Mouse (Mus musculus) MEL (cell line): ENCODE measurements around the gene E2f1. TPM values are rescaled to one million over a fixed set of nuclear protein-coding genes. Genes with fewer than 3 reads are reported as not detected.

Source experiments
- DNase-seq: peaks from one replicate; pipeline ENCODE4 v3.0.0; 2011; ENCODE audit warnings: low read depth, low spot score
- H3K27ac ChIP-seq: 2 replicates; pipeline ENCODE4 v1.5.1; 2012; ENCODE audit warnings: low read depth, mild to moderate bottlenecking, control low read depth, low read length, moderate library complexity; ENCODE audit not compliant: control insufficient read depth
- H3K27me3 ChIP-seq, 2 experiments: fragments of 150-350 bp in 1 of 2; sonication (generic) in 1 of 2; 2 replicates each; pipeline ENCODE4 v1.6.1; 2012; ENCODE audit warnings: low read length in 2 of 2, mild to moderate bottlenecking in 2 of 2, improper control_type of control experiment in 1 of 2, moderate library complexity in 1 of 2; ENCODE audit not compliant: insufficient read depth in 2 of 2, control insufficient read depth in 1 of 2
- H3K36me3 ChIP-seq, 2 experiments: 2 replicates each; pipeline ENCODE4 v1.6.1; 2012 to 2014; ENCODE audit warnings: low read length in 2 of 2, improper control_type of control experiment in 1 of 2, inconsistent platforms in 1 of 2, mild to moderate bottlenecking in 1 of 2; ENCODE audit not compliant: insufficient read depth in 2 of 2, control insufficient read depth in 1 of 2
- H3K4me1 ChIP-seq, 2 experiments: fragments of 150-350 bp in 1 of 2; sonication (generic) in 1 of 2; 2 replicates each; pipeline ENCODE4 v1.6.1; 2012; ENCODE audit warnings: low read length in 2 of 2, improper control_type of control experiment in 1 of 2, mild to moderate bottlenecking in 1 of 2; ENCODE audit not compliant: insufficient read depth in 2 of 2, control insufficient read depth in 1 of 2
- H3K4me3 ChIP-seq, 2 experiments: fragments of 150-350 bp in 1 of 2; sonication (generic) in 1 of 2; 2 replicates each; pipeline ENCODE4 v1.5.1; 2012; ENCODE audit warnings: low read depth in 2 of 2, low read length in 2 of 2, mild to moderate bottlenecking in 2 of 2, moderate library complexity in 2 of 2, control low read depth in 1 of 2, improper control_type of control experiment in 1 of 2; ENCODE audit not compliant: control insufficient read depth in 1 of 2, insufficient read depth in 1 of 2
- H3K79me2 ChIP-seq: 2 replicates; pipeline ENCODE4 v1.6.1; 2012; ENCODE audit warnings: mild to moderate bottlenecking, low read length, moderate library complexity; ENCODE audit not compliant: control insufficient read depth, poor library complexity, insufficient read depth
- H3K9ac ChIP-seq: 2 replicates; pipeline ENCODE4 v1.6.1; 2012; ENCODE audit warnings: low read depth, mild to moderate bottlenecking, control low read depth, low read length, moderate library complexity; ENCODE audit not compliant: control insufficient read depth, poor library complexity, severe bottlenecking
- H3K9me3 ChIP-seq: fragments of 150-350 bp; sonication (generic); replicated peaks from 2 replicates; pipeline ENCODE4 v1.6.1; 2012; ENCODE audit warnings: mild to moderate bottlenecking, low read length, improper control_type of control experiment, moderate library complexity; ENCODE audit not compliant: insufficient read depth
- CHD2 ChIP-seq: IDR thresholded peaks from 2 replicates; pipeline ENCODE4 v1.6.1; 2011; ENCODE audit warnings: low read length, improper control_type of control experiment
- CTCF ChIP-seq, 3 experiments: IDR thresholded peaks in 2 of 3; conservative IDR thresholded peaks in 1 of 3; 2 replicates each; pipeline ENCODE4 v1.5.1; 2011 to 2012; ENCODE audit warnings: low read length in 3 of 3, low read depth in 2 of 3, mild to moderate bottlenecking in 2 of 3, improper control_type of control experiment in 1 of 3, inconsistent platforms in 1 of 3, mixed read lengths in 1 of 3, moderate library complexity in 1 of 3; ENCODE audit not compliant: control insufficient read depth in 1 of 3, insufficient read depth in 1 of 3, poor library complexity in 1 of 3, severe bottlenecking in 1 of 3
- ELF1 ChIP-seq: IDR thresholded peaks from 2 replicates; pipeline ENCODE4 v1.6.1; 2014; ENCODE audit warnings: low read depth, mild to moderate bottlenecking, inconsistent platforms, low read length, improper control_type of control experiment, moderate library complexity
- EP300 ChIP-seq, 2 experiments: IDR thresholded peaks; 2 replicates each; pipeline ENCODE4 v1.6.1; 2011; ENCODE audit warnings: improper control_type of control experiment in 2 of 2, low read length in 2 of 2, low read depth in 1 of 2, mild to moderate bottlenecking in 1 of 2
- GATA1 ChIP-seq: IDR thresholded peaks from 2 replicates; pipeline ENCODE4 v1.6.1; 2011; ENCODE audit warnings: low read depth, low read length, improper control_type of control experiment
- HCFC1 ChIP-seq: IDR thresholded peaks from 2 replicates; pipeline ENCODE4 v1.6.1; 2012; ENCODE audit warnings: low read depth, mild to moderate bottlenecking, inconsistent platforms, low read length, improper control_type of control experiment, moderate library complexity
- JUND ChIP-seq: IDR thresholded peaks from 2 replicates; pipeline ENCODE4 v1.6.1; 2011; ENCODE audit warnings: low read depth, mild to moderate bottlenecking, improper control_type of control experiment, low read length
- KAT2A ChIP-seq: conservative IDR thresholded peaks from 2 replicates; pipeline ENCODE4 v1.6.1; 2012; ENCODE audit warnings: low read depth, low read length, improper control_type of control experiment, inconsistent platforms
- MAX ChIP-seq: IDR thresholded peaks from 2 replicates; pipeline ENCODE4 v1.6.1; 2011; ENCODE audit warnings: low read length, improper control_type of control experiment
- MEF2A ChIP-seq: IDR thresholded peaks from 2 replicates; pipeline ENCODE4 v1.6.1; 2014; ENCODE audit warnings: low read depth, mild to moderate bottlenecking, inconsistent platforms, low read length, improper control_type of control experiment; ENCODE audit not compliant: poor library complexity, insufficient replicate concordance, severe bottlenecking; ENCODE audit errors: extremely low read depth
- NELFE ChIP-seq: IDR thresholded peaks from 2 replicates; pipeline ENCODE4 v1.6.1; 2011; ENCODE audit warnings: low read depth, low read length, improper control_type of control experiment
- POLR2AphosphoS2 ChIP-seq: IDR thresholded peaks from 2 replicates; pipeline ENCODE4 v1.6.1; 2011; ENCODE audit warnings: low read length, improper control_type of control experiment
- RAD21 ChIP-seq: IDR thresholded peaks from 2 replicates; pipeline ENCODE4 v1.6.1; 2011; ENCODE audit warnings: mild to moderate bottlenecking, low read depth, low read length, improper control_type of control experiment
- SIN3A ChIP-seq: IDR thresholded peaks from 2 replicates; pipeline ENCODE4 v1.6.1; 2012; ENCODE audit warnings: low read length, improper control_type of control experiment, inconsistent platforms
- TAL1 ChIP-seq: IDR thresholded peaks from 2 replicates; pipeline ENCODE4 v1.6.1; 2012; ENCODE audit warnings: mild to moderate bottlenecking, inconsistent platforms, low read length, moderate library complexity, mixed read lengths
- ZNF384 ChIP-seq: IDR thresholded peaks from 2 replicates; pipeline ENCODE4 v1.6.1; 2012; ENCODE audit warnings: low read depth, mild to moderate bottlenecking, inconsistent platforms, low read length, improper control_type of control experiment
- polyA plus RNA-seq, 2 experiments: library from polyadenylated mRNA; stranded (reverse) in 1 of 2; unstranded in 1 of 2; fragments of >175 nt in 1 of 2; fragments of >200 nt in 1 of 2; gene quantifications; 2 replicates each; pipeline versions ENCODE4 v1.2.1 to v1.2.4; 2012; ENCODE audit warnings: low replicate concordance in 2 of 2, low read depth in 1 of 2; ENCODE audit not compliant: insufficient read length in 2 of 2, insufficient read depth in 1 of 2, missing spikeins in 1 of 2
- total RNA-seq: library from RNA; depleted of rRNA; stranded (reverse); fragments of 300-350 nt; gene quantifications from 2 replicates; pipeline ENCODE4 v1.2.3, GENCODE M21; 2012

The E2f1 gene
- total and polyA plus RNA-seq, 3 experiments: 17.4 to 41.6 TPM; not detected in 1

DNA sequence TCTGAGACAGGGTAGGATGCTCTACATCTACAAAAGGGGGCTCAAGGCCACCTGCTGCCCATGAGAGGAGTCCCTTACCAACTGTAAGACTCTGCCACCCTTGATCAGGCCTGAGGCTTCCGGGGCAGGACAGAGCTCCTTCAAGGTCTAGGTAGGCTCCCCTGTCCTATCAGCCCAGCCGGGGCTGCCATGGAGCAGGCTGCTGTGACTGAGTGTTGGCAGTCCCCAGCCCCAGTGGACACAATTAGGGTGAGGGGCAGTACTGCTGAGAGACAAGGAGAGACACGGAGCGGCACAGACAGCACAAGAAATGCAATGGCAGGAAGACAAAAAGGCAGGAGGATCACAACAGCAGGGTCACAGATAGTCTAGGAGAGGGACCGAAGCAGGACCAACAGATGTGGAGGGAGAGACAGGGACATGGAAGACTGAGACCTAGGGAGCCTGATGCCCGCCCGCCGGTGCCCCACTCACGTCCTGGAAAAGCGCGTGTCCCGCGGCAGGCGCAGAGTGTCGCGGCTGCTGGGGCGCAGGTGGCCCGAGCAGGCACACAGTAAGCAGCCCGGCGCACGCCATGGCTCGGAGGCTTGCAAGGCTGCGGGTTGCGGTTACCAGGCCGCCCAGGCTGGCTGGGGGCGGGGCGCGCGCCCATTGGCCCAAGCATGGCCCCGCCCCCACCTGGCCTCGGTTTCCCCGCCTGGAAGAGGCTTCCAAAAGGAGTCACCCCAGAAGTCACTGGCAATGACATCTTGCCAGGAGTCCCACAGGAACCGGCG is 11.2 kb downstream of the E2f1 start, which contains the start of gene Necab3 (continued):
- TF ChIP-seq EP300 (IDR thresholded peaks at IDR 0.05; ENCODE audit: low read depth in 1 of 2, low read length in 2 of 2) (no peak), SIN3A (peak; percentile 33; the same call in 1 of the 2 replicates)

DNA sequence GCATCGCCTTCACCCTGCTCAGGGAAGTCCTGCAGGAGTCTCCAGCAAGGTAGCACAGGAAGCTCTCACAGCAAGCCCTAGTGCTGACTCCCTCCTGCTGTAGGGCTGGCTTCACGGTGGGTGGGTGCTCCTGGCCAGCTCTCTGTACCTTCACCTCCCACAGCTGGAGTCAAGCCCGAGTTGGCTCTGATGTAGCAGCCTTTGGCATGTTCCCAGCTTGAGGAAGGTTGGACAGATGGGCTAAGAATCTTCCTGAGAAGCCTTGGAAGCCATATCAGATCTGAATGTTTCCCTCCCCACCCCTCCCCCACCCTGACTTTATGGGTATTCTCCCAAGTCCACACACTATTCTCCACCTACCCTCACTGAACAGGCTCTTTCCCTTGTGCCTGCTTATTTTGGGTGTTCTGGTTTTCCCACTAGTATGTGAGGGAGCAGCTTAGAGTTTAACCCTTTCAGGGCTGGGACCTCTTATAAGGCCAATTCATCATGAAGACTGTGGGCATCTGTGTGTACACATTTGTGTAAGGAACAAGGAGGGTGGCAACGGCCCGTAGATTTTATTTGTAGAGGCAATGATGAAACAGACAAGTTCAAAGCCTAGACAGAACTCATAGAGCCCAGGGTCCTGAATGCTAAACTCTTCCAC is 12.4 kb downstream of the E2f1 start:
- TF ChIP-seq ELF1 (no peak), GATA1 (peak; percentile 17; the same call in 1 of the 2 replicates), POLR2AphosphoS2 (peak; percentile 49; the same call in 1 of the 2 replicates)
- Histone ChIP-seq H3K4me3 (no peak overlapping the region), H3K36me3 (peaks cover 0 to 9% of the 10 kb centered on the region in 2 experiments; a peak in 3 of 4 replicates), H3K9ac (no peak overlapping the region; the same call in 1 of the 2 replicates), H3K27ac (no peak overlapping the region), H3K79me2 (no peaks in the 10 kb centered on the region), H3K4me1 (peaks cover 0 to 14% of the 10 kb centered on the region in 2 experiments; a peak in 2 of 4 replicates), H3K27me3 (no peaks in the 10 kb centered on the region), H3K9me3 (no peaks in the 10 kb centered on the region)
- DNase-seq: no peak

DNA sequence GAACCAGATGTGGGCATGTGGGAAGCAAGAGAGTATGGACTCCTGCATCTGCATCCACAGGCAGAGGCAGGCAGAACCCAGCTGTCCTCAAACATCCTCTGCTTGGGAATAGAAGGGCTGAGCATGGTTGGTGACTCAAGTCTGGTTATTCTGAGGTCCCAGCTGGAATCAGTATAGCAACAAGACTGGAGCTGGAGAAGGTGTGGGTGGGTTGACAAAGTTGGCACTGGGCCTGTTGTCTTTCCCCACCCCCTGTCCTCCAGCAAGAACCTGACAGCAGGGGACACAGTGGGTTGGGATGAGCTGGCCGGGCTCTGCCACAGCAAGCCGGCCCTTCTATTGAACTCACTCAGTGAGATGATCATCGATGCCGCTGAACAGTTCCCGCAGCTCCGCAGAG is 14.5 kb downstream of the E2f1 start:
- no peaks in the 10 kb centered on the region for H3K9me3 ChIP-seq
- no peaks in the 10 kb centered on the region for H3K27me3 ChIP-seq
- no peak for DNase-seq
- no peak for TF ChIP-seq NELFE
- TF ChIP-seq TAL1: no peak
- no peak for TF ChIP-seq GATA1
- no peak for TF ChIP-seq RAD21
- no peak for TF ChIP-seq ZNF384
- no peak for TF ChIP-seq POLR2AphosphoS2
- TF ChIP-seq KAT2A: no peak
- no peak for TF ChIP-seq MAX
- TF ChIP-seq JUND: no peak
- TF ChIP-seq CTCF (IDR thresholded peaks at IDR 0.05 in 2 of 3, conservative IDR thresholded peaks at IDR 0.05 in 1 of 3; ENCODE audit: control insufficient read depth in 1 of 3, insufficient read depth in 1 of 3, low read depth in 2 of 3, low read length in 3 of 3, poor library complexity in 1 of 3, severe bottlenecking in 1 of 3): no peak
- no peak for TF ChIP-seq MEF2A
- TF ChIP-seq CHD2: no peak
- no peak for TF ChIP-seq HCFC1
- H3K36me3 ChIP-seq: peaks cover 0 to 9% of the 10 kb centered on the region in 2 experiments; a peak in 3 of 4 replicates
- no peak overlapping the region for H3K9ac ChIP-seq
- H3K27ac ChIP-seq: no peak overlapping the region
- H3K4me3 ChIP-seq: no peak overlapping the region
- H3K4me1 ChIP-seq: peaks cover 0 to 14% of the 10 kb centered on the region in 2 experiments; a peak in 2 of 4 replicates
- no peaks in the 10 kb centered on the region for H3K79me2 ChIP-seq
